Mouse (Mus musculus): ENCODE data around the gene Efcab6.

GRCm38 (mm10) chr15:83991461-83991860 is 73.7 kb downstream of the Efcab6 start:
- TF ChIP-seq CTCF (IDR thresholded peaks at IDR 0.05; ENCODE audit: low read depth) = no peak
- TF ChIP-seq EP300 (IDR thresholded peaks at IDR 0.05; ENCODE audit: low read depth) = no peak
